Mouse (Mus musculus) WW6 (cell line): ENCODE data around the gene Gm37240.

Source experiments
- DNase-seq: peaks from one replicate; pipeline ENCODE4 v3.0.0-alpha.2; 2013; ENCODE audit warnings: low read depth, low spot score

The Gm37240 gene

DNA sequence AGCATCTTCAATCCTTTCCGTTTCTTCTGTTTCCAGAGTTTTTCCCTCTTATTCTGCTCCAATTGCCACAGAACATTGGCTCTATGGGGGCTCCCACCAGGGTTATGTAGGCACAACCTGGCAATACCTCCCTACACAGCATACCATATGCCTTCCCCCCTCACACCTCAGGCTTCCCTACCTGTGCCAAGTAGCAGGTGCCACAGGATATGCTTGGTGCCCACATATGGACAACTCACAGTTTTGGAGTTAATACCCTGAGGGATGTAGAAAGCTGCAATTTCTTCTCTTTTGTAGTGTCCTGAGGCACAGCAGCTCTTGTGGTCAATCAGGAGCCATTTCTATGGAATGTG, 488.9 kb downstream of the Gm37240 start:
- DNase-seq: no peak

DNA sequence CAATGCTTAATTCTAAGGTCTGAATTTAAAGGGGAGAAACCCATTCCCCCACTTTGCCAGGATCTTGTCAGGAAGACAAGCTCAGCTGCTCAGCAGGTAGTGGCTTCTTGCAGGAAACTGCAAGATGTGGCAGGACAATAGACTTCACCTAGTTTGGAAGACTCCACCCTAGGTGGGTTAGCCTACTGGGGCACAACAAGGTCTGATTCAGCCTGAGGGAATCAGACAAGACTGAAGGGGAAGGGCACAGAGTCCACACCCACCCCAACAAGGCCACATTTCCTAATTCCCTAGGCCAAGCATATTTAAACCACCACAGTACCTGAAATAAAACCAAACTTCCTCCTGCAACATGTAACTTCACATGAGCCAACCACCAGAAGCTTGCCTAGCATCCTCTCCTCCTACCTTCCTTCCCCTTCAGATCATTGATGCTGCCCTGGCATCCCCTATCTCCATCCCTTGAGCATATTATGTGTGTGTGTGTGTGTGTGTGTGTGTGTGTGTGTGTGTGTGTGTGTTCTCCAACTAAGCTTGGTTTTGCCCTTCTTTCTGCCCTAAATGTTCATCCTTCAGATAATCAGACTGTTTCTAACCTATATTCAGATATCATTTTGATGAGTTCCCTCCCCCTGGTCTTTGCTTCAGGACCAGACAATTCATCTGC, 489.4 kb downstream of the Gm37240 start:
- DNase-seq: no peak

DNA sequence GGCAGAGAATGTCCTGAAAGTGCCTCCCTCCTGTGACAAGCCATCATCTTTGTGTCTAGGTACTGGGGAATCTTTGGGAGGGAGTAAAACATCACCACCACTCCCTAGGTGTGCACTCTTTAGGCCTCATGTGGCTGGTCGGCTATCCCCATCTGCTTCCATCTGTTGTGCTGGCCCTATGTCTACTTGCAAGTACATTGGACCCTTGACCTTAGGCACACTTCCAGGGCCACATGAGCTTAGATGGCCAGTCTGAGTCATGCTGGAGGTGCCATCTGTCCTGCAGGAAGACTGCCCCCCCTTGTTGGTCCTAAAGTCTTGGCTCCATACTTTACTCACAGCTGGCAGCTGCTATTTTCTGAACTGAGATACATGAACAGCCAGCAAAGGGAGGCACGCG, 493.9 kb downstream of the Gm37240 start:
- no peak for DNase-seq

DNA sequence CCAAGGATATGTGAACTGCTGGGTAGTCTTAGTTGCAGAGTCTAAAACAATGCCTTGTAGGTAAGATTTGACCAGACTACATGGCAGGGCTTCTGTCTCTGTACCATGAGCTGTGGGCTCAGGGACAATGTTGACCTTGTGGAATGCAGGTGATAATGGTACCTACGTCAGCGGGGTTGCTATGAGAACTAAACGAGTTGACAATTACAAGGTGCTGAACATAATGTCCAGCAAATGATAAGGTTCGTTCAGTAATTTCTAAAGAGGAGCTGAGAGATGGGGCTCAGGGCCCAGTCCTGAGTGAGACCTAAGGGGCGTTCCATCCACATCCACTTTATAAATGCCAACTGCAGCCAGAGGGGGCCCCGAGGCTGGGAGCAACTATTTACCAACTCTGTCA, 495.6 kb downstream of the Gm37240 start:
- DNase-seq: no peak

- DNase-seq: no peak
Measured at GRCm38 (mm10) chr3:85391111-85391510, 496.2 kb downstream of the Gm37240 start.

DNA sequence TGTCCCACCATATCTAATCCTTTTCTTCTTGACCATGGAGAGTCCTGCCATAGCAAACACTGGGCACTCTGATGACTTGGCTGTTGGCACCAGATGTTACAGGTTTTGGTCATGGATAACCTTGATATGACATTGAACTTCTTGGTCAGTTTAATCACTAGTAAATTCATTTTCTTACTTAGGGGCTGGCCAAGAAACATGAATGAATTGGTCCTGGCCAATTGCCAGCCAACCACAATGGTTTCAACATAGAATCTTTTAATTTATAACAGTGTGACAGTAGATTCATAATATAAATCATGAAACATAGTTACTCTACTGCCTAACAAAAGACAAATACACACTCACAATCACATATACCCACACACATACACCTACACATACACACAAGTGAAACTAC, 501.9 kb downstream of the Gm37240 start:
- no peak for DNase-seq

DNA sequence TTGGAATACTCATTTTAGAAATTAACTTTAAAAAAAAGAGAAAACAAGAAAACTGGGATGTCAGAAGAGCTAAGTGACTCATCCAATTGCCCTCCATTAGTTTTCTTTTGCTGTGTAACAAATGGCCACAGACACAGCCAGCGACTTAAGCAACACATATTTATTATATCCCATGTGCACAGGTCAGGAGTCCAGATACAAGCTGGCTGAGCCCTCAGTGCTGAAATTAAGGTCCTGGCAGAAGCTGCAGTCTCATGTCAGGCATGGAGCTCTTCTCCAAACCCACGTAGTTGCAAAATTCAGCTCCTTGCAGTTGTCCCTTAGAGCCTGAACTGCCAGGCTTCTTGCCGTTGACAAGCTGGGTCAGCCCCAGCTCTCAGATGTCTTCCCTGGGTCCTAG, 504.0 kb downstream of the Gm37240 start:
- no peak for DNase-seq

DNA sequence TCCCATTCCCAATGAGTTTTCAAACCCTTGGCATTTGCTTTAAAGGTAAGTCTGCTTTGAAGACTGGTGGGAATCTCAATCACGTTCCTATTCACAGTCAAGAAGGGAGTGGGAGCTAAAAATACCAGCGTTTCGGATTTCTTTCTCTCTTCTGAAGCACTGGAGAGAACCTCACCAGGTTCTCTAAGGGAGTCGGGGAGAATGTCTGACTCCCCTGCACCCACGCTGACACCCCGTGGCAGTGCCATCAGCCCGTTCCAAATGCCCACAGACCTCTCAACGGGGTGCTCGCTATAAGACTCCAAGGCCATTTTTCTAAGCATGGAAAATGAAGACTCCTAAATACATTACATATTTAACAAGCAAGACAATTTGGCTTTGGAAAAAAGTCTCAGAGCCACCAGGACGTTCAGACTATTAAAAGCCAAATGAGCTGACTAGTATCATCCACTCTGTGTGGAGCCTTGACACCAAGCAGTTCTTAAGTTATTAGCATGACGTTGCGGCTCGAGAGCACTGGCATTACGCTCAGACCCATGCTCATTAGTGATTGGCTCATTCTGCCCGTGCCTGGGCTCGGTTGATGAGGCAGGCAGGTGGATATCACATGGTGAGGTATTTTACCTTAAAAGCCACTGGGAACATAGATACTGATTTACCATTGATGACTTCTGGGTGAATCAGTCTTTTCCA, 508.5 kb downstream of the Gm37240 start:
- no peak for DNase-seq

GRCm38 (mm10) chr3:85377946-85378702, 509.2 kb downstream of the Gm37240 start:
- DNase-seq: no peak

GRCm38 (mm10) chr3:85377505-85377904, 509.8 kb downstream of the Gm37240 start:
- DNase-seq: no peak

DNA sequence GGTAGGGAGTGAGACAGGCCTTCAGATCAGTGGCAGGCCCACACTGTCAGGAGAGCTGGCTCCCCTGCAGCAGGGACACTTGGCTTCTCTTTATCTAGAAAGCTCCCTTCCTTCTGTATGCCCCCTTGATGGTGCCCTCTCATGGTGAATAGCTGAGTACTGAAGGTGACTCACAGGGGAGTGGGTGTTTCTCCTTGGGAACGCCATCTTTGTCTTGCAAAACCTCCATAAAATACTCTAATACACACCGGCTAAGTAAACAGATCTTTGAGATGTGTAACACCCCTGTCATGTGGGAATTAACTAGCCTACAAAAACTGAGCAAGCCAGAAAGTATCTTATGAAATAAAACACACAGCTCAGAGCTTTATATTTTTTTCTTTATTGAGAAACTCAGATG, 510.8 kb downstream of the Gm37240 start:
- DNase-seq: no peak

GRCm38 (mm10) chr3:85373039-85373438, 514.3 kb downstream of the Gm37240 start:
- DNase-seq: no peak

DNA sequence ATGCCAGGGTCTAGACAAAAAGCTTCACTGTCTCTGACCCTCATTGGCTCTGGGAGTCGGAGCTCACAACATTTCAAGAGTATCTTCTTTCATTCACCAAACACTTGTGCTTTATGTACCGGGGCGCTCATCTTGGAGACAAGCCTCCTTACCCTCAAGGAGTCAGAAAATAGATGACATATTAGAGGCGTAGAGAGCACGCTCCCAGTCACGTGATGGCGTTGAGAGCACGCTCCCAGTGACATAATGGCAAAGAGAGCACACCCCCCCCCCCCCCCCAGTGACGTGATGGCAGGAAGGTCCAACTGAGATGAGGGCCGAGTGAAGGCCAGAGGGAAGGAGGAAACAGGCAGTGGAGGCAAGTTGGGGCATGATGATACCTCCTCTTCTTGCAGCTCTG, 517.5 kb downstream of the Gm37240 start:
- DNase-seq: no peak

- no peak for DNase-seq
Measured at GRCm38 (mm10) chr3:85369157-85369556, 518.2 kb downstream of the Gm37240 start.

- no peak for DNase-seq
Measured at GRCm38 (mm10) chr3:85368354-85369120, 518.8 kb downstream of the Gm37240 start.

DNA sequence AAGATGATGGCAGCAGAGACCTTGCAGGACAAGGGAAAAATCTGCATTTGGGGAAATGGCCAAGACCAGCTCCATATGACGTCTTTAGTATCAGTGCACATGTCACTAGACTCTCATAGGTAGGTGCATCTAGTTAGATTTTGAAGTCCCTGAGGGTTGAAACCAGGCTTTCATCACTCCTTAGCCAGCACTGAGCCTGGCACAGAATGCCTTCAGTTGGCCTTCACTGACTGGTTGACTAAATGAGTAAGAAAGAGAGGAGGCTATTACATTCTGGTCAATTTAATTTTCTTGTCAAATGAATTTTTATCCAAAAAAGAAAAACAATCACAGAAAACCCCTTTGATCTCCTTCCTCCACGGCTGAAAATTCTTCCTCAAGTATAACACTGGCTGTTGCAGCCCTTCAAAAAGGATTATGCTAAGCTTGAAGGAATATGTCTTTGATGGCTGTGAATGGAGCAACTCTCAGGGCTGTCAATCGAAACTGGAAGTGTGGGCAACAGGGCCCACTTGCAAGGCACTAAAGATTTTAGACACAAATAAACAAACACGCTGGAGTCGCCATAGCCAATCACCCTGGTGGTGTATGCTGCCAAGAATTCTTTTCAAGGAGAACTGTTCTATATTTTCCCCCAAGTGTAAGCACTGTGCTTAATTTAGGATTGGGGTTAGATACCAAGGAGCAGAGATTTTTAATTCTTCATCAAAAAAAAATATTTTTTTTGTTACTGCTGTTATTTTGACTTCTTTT, 522.6 kb downstream of the Gm37240 start:
- DNase-seq: no peak

DNA sequence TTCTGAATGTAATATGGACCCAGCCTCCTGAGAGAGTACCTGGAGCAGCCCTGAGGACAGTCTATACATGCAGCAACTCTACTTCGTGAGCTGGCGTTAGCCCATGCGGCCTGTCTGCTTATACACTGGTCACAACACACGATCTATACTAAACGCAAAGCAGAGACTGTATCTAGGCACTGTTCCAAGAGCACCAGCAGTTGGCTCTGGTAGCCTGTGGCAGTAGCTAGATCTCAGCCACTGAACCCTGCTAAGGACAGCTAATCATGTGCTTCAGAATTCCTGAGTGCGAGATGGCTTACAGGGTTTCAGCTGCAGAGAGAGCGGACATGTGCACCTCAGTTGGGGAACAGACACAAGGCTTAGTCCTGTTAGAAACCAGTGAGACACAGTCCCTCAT, 524.4 kb downstream of the Gm37240 start:
- DNase-seq: no peak

GRCm38 (mm10) chr3:85356373-85356772, 530.9 kb downstream of the Gm37240 start:
- DNase-seq: no peak

DNA sequence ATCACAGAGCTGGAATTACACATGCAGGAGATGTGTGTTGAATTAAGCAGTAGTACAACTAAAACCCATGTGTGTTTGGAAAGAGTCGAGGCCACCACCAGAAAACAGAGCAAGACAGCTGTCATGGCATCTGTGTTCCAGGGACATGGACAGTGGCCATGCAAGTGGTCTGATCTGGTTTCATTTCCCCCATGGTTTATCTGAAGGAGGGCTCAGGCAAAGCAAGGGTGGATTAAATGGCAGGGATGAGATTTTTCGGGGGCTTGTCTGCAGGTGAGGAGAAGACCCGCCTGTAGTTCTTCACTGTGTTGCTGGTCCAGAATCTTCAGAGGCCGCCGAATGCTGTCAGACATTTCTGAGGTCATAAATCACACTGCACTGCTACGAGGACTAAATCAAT, 539.3 kb downstream of the Gm37240 start:
- no peak for DNase-seq

- no peak for DNase-seq
Measured at GRCm38 (mm10) chr3:85341103-85341860, 546.0 kb downstream of the Gm37240 start.

- DNase-seq: no peak
Measured at GRCm38 (mm10) chr3:85340491-85340890, 546.8 kb downstream of the Gm37240 start.
